Mouse (Mus musculus) frontal cortex, adult (tissue): Measurements from ENCODE around the gene Lrr1.
"Not testable (repeated sequence)": the region's sequence is repeated elsewhere in the genome, so short reads cannot be mapped to it uniquely, and the experiment has no call there.

Experiments
- ATAC-seq: cut with Nextera tagmentation; 2 replicates; pipeline ENCODE4 v1.9.2; 2017; ENCODE audit warnings: mild to moderate bottlenecking, moderate library complexity, mixed read lengths; ENCODE audit not compliant: low TSS enrichment

The Lrr1 gene

DNA sequence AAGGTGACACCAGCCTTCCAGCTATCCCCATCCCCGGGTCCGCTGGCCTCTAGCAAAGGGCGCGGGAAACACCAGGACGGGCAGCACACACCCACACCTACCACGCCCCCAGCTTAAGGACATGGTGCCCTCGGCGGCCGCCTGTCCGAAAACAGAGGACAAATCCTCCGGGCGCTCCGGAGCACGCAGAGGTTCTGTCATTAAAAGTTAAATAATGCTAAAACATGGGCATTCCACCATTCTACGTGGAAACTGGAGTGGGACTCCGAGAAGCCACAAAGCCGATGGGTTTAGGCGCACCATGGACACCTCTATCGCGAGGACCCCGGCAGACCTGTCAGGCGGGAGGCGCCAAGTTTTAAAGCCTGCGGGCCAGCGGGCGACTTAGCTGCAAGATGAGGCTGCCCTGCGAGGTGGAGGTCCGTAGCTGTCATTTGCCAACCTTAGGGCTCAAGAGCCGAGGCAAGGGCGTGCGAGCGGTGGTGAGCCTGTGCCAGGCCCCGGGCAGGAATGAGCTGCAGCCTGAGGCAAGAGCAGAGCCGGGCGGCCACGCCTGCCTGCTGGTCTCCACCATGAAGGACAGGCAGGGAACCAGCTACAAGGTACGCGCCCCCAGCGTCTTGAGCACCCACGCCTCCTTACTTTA is at the start of gene Lrr1:
Lrr1 (plus strand) TSS at position 354 of the 646 bp plus-strand sequence.
- ATAC-seq: peak; percentile 97

DNA sequence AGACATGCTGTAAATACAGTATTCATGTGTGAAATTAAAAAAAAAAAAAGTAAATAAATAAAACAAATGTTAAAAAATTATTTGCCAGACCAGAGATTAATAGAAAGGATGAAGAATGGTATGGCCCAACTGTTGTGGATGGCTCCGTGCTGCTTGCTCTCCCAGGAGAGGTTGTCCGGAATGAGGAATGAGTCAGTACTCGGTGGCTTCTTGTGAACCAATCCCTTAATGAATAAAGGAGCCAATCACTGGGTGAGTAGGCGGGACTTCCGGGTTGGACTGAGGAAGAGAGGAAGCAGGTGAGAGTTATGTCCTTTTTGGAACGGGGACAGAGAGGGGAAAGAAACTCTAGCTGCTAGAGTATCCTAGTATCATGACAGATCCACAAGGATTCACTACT is 48.7 kb upstream of the Lrr1 start:
- no peak for ATAC-seq

DNA sequence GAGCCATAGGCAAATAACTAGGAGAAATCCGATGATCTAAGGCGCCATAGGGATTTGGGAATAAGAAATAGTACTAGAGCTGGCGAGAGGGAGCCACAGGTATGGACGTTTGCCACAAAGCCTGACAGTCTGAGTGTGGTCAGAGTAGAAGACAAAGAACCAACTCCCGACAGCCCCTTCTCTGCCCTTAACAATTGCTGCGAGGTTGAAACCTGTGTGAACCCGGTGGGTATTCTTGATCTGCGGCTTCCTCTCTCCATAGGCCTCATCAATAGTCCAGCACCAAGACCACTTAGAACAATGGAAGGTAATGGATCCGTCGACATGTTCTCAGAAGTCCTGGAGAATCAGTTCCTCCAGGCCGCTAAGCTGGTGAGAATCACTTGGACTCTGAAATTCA is 45.8 kb upstream of the Lrr1 start:
- ATAC-seq: peak; percentile 70

DNA sequence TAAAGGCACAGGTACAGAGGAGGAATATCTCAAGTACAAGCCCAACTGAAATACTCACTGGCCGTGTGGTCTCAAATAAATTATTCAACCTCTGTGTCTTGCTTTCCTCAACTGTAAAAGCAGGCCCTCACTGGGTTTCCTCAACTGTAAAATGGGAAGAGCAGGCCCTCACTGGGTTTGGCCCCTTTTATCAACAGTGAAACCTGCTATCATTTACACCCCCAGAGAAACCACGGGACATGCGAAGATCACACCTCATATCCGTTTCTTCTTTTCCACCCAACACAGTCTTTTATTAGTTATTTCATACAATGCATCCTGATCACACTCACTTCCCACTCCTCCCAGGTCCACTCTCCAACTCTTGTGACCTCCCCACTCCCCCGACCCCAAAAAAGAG is 43.5 kb upstream of the Lrr1 start:
- ATAC-seq: no peak

DNA sequence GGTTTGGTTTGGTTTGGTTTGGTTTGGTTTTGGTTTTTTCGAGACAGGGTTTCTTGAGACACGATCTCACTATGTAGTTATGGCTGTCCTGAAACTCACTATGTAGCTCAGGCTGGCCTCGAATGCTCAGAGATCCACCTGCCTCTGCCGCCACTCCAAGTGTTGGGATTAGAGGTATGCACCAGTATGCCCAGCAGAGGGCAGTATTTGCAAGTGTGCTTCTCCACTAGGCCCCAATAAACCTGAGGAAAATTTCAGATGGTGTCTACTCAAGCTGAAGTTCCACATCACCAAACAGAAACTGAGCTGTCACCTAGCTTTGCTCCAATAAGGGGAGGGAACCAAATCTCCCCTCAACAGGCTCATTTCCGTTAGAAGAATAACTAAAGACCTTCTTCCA is 41.4 kb upstream of the Lrr1 start:
- ATAC-seq: no peak

DNA sequence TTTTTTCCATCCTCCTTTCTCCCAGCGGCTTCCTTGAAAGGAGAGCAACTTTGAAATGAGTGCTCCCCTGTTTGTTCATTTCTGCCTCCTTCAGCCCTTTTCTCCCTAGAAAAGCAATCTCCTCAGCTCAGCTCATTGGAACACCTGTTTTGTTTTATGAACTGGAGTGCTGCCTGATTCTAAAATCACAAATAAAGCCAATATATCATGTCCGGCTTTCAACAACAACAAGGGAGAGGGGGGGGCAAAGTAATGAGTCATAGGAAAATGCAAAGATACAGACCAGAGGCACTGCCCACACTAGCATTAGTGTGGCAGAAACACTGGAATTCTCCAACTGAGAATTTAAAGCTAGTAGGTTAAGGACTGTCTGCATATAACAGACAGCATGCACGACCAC is 41.0 kb upstream of the Lrr1 start:
- ATAC-seq: no peak

DNA sequence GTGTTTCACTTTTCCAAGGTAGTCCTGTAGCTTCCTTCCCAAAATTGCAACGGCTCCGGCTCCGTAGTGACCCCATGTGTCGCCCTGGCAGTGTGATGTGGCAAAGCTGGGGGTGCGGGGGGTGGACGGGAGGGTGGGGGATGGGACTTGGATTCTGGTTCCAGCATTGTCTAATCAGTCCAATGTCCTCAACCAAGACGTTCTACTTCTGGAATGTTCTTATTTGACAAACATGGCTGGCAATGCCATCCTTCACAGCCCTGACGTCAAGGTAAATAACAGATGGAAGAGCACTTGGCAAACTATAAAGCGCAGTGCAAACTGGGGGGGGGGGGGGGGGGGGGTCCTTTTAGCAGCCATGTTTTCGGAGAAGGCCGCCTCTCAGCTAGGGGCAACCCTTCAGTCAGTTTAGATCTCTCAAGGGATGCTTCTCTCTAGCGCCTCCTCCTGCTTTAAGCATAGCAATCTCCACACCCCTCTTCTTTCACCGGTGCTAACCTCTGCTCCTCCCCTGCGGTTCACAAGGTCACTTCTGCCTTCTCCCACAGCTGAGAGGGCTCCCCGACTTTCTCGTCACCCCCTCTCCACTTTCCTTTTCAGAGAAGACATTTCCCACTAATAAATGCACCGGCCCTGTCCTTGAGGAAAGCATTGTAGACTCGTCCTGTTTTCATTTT is 38.8 kb upstream of the Lrr1 start:
- ATAC-seq: no peak

DNA sequence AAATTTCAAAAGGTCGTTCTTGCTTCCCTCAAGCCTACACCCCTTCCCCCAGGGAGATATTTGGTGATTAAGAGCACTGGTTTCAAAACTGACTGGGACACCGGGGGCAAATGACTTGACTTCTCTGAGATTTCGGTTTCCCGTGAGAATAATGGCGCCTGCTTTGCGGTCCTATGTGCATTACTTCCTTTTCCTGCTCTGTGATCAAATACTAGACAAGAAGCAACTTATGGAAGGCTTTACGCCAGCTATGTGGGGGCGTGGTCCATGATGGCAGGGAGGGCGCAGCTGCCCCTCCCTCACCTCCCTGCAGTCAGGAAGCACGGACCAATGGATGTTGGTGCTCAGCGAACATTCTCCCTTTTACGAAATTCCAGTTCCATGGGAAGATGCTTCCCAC is 38.1 kb upstream of the Lrr1 start:
- ATAC-seq: no peak

DNA sequence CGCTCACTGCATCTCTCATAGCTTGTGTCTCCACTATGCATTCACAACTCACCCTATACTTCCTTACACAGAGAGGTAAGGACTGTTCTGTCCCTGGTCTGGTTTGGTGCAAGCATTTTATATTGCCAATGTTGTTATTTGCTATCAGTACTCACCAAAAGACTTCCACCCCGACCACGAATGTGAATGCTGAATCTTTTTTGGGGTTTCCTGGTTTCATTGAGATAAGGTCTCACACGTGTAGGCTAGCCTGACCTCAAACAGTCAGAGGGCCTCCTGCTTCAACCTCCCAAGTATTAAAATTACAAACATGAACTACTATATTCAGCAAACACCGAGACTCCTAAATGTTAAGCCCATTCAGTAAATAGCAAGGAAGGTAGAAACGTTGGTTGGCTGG is 37.3 kb upstream of the Lrr1 start:
- no peak for ATAC-seq

DNA sequence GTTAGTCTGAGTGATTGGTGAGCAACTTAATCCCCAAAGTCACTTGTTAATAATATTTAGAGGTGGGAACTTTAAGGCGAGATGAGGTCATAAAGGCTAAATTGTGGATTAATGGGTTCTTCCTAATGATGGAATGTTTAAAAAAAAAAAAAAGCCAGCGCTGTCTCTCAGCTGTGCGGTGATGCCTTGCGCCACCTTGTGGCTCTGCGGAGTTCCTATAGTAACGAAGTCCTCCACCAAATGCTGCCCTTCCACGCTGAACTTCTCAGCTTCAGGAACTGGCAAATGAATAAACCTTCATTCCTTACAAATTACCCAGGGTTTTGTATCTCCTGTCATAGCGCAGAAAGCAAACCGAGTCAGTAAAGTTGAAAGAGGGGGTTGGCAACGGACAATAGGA is 36.6 kb upstream of the Lrr1 start:
- ATAC-seq: peak; percentile 84

DNA sequence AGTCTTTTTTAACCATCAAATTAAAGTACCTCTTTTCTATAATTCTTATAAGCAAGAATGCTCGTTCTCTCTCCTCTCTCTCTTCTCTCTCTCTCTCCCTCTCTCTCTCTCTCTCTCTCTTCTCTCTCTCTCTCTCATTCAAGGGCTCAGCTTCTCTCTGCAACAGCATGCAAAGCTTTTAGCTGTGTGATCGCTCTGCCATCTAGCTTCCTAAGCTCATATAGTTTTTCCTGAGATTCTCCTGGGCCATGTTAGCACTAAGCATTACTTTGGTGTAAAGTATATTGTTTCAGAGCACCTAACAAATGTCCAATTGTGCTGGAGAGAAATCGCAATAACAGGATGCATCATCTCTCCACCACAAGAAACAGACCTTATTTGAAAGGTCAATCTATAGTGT is 29.4 kb upstream of the Lrr1 start:
- ATAC-seq: no peak

DNA sequence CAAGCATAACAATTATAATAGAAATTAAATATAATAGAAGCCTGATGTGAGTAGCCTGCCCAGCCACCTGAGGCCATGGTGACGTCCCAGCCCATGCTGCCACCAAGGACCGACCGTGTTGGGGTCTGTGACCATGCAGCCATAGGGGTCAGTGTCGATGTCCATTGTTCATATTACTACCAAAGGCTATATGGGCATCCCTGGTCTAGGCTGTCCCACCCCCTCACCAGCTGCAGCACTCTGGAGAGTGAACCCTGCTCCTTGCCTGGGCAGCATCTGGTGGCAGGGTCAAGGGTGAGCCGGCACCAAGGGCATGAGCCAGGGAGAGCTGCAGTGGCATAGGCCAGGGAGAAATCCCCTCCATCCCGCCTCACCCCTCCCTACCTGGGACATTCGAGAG is 28.8 kb upstream of the Lrr1 start:
- no peak for ATAC-seq

DNA sequence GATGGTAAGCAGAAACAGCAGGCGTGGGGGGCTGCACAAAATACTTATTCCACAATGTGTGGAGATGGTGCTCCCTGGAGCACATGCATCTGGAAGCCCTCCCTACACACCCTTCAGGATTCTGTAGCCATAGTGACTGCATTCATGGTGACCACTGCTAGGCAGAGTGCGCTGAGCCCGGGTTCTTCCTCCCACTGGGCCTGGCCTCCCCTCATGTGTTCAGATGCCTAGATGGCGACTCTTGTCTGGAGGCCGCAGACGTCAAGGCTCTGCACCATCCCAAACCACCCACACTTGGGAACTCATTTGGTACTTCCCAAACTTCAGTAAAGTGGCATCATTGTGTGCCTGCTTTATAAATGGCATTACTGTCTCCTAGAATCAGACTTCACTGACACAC is 25.2 kb upstream of the Lrr1 start:
- no peak for ATAC-seq

DNA sequence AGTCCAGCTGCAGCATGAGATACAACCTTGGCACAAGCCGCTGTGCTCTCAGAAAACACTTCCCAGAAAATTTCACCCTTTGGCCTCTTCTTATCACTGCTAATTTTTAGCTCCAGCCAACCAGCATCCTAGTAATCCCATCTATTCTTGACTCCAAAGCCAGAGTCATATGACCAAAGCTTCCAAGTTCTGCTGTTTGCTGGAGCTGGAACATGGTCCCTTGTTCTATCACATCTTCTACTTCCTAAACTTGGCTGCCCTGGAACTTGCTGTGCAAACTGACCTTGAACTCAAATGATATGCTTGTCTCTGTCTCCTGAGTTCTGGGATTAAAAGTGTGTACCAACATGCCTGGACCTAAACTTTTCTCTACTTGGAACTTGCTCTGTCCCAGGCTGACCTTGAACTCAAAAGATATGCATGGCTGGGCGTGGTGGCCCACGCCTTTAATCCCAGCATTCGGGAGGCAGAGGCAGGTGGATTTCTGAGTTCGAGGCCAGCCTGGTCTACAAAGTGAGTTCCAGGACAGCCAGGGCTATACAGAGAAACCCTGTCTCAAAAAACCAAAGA is 21.4 kb upstream of the Lrr1 start:
- ATAC-seq: no peak

DNA sequence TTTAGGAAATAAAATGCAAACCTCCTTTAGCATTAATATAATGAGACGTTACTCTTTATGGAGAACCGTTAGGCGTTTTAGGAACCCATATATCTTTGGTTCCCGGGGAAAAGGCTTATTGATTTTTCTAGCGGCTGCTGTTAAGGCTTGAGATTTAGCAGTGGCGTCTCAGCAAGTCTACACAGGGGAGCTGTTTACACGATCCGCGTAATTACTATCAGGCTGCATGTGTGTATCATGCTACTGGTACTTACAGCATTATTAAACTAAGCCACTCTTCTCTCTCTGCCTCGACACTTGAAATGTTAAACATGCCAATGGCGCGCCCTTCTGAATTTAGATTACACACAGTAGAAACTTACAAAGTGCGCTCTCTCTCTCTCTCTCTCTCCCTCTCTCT is 18.6 kb upstream of the Lrr1 start:
- ATAC-seq: no peak

DNA sequence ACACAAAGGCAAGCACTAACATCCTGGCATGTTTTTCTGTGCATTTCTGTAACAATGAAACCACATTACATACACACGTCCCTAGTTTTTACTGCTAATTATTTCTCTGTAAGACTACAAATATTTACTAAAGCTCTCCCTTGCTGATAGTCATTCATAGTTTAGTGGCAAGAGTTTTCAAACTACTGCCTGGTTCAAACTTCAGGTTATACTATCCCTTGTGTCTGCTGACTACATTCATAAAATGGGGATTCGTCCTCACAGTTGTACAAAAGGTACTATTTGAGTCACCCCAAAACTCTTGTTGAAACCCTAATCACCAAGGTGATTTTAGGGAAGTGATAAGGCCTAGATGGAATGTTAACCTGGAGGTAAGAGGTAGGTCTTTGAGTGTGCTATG is 12.7 kb upstream of the Lrr1 start:
- ATAC-seq: no peak

DNA sequence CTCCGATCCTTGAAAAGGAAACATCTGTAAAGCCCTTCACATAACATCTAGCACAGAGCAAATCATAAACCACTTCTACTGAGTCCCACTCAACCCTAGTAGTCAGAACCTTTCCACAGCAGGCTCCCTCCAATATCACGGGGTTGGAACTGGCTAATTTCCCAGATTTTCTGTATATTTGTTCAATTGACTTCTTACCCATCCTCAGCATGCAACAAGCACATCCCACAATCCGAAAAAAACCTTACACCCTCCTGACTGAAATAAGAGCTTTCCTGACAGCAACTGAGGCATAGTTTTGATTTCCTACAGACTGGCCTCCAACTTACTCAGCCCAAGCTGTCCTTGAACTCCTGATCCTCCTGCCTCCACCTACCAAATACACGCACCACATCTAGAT is 12.2 kb upstream of the Lrr1 start:
- no peak for ATAC-seq

DNA sequence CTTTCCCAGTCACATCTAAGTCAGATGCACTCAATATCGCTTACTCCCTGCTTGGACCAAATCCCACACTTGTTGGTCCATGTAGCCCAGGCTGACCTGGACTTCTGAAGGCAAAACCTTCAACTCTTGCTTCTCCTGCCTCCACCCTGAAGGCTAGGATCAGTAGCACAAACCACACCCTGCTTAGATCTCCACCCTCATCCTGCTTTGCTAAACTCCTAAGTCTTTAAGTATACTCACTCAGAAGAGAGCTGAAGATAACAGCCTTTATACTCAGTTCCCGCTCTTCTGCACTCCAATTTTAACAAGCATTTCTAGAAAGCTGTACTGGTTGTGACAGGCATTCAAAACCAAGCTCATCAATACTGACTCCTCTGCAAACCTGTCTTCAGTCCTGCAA is 11.5 kb upstream of the Lrr1 start:
- no peak for ATAC-seq

DNA sequence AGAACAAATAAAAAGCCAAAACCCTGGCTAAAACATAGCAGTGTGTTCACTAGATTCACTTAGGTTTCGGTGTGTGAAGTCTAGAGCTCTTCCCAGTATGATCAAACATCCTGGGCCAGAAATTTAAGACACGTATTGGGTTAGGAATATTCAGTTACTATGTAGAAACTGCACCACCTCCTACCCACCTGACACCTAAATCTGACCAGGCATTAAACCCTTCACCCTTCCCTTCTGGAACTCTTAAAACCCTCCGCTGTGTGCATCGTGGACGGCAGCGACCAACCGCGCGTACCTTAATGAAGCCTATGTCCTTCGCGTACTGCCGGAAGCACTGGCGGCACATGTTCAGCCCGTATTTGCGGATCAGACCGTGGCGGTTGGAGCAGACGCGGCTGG is 10.2 kb upstream of the Lrr1 start:
- 0 out of 2 replicates have a peak, but pooled peaks have one; percentile 0 for ATAC-seq

DNA sequence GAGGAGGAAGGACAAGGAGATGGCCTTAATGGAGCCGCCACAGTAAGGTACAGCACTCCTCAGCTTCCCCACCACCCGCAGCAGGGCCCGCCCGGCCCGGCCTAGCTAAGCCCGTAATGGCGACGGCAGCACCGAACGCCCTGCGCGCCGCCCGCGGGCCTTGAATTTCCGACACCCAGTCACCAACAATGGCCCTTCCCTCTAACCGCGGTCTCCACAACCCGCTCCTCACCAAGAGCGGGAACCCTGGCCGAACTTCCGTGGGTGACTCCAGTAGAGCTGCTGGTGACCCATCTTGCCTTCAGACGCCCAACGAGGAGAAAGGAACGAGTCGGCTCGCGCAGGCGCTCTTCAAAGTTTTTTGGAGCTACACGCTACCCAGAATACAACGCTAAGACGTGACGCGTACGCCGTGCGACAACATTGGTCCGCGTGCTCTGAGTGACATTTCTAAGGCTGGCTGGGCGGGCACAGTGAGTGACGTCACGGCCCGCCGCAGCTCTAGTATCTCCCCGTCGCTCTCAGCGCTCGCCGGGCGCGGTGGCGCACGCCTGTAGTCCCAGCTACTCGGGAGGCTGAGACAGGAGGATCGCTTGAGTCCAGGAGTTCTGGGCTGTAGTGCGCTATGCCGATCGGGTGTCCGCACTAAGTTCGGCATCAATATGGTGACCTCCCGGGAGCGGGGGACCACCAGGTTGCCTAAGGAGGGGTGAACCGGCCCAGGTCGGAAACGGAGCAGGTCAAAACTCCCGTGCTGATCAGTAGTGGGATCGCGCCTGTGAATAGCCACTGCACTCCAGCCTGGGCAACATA is 9.6 kb upstream of the Lrr1 start, which contains the start of gene Rps29:
Rps29 (minus strand) TSS at position 422 of the 813 bp plus-strand sequence.
- peak; percentile 97 for ATAC-seq

DNA sequence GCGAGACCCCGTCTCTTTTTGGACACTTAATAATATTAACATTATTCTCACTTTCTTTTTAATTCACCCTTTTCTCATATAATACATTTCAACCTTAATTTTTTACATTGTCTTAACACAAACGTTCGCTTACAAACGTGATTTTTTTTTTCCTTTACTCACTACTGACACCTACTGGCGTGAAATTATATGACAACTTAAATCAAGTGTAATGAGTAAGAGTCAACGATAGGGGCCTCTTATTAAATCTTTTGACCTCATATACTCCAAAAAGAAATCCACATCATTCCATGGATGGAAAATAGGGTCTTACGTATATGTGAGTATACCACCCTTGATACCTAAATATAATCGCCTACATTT is 9.1 kb upstream of the Lrr1 start:
- ATAC-seq: peak; percentile 8; the same call in 1 of the 2 replicates

DNA sequence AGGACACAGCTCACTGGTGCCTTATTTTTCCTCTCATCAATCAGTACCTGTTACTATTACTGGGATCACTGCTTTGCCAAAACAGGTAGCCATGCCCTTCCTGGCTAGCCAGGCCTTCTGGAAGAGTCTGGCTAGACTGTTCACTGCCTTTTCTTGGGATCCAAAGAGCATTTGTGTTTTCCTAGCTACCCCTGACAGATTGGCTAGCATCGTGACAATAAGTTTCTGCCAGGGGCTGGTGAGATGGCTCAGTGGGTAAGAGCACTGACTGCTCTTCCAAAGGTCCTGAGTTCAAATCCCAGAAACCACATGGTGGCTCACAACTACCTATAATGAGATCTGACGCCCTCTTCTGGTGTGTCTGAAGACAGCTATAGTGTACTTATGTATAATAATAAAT is 7.9 kb upstream of the Lrr1 start:
- not testable (repeated sequence) for ATAC-seq

DNA sequence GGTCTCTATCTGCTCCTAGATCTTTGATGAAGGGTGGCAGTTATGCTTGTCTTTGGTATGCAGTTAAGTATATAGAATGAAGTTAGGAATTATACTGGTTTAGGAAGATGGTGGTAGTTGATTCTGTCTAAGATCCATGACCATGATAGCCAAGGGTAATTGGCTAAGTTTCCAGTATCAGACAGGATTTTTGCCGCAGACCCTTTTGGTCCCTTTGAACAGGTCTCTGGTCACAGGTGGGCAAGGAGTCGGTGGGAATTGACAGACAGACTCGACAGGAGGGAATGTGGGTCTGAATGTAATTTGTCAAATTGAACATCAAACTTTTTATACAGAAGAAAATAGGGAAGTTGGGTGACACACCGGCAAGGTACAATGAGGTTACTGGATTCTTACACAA is 5.0 kb upstream of the Lrr1 start:
- ATAC-seq: not testable (repeated sequence)
